Mouse (Mus musculus) kidney, adult 11 months (tissue): Measurements from ENCODE around the gene Rnf150.
A peak's percentile ranks its signal among the peaks of the same experiment; 100 is the strongest.

ENCODE experiments used
- DNase-seq: peaks from one replicate; pipeline ENCODE4 v3.0.0; 2022

Rnf150 gene

GRCm38 (mm10) chr8:82946658-82947057, 83.5 kb downstream of the Rnf150 start:
- no peak for DNase-seq

DNA sequence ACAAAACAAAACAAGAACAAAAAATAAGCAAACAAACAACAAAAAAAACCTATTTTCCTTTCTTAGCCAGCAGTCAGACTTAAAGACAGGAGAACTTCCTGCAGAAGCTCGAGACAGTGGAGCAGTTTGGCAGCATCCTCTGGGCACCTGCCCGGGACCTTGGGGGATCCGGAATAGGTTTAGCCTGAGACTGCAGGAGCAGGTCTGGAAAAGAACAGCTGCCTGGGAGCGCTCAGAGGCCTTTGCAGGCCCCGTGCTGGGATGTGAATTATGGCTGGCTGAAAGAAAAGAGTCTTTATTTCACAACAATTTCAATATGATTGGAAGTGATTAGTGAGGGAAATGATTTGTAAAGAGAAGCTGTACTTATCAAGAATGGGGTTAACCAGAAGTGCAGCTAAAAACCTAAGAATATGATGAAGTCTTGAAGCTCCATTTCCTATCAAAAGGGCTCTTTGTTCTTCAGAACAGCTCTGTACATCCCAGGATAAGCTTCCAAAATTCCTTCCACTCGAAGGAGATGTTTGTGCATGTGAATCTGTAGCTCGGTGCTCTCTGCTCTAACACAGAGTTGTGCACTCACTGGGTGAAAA, 92.1 kb downstream of the Rnf150 start:
- no peak for DNase-seq

DNA sequence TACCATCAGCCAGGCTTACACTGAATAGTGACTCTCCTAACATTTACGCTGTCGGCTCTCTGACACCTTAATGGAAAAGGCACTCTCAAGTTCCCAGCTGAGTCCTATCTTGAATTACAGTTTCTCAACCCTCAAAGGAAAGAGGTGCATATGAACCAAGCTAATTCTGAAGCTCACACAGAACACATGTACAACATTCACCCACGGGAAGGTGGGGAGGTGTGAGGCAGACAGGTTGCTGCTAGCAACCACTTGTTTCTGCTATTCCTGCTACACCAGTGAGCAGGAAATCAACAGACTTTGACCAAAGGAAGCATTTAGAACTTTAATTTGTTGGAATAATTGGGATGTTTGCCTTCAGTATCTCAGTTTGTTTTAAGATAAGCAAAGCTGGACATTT, 96.3 kb downstream of the Rnf150 start:
- DNase-seq = no peak

DNA sequence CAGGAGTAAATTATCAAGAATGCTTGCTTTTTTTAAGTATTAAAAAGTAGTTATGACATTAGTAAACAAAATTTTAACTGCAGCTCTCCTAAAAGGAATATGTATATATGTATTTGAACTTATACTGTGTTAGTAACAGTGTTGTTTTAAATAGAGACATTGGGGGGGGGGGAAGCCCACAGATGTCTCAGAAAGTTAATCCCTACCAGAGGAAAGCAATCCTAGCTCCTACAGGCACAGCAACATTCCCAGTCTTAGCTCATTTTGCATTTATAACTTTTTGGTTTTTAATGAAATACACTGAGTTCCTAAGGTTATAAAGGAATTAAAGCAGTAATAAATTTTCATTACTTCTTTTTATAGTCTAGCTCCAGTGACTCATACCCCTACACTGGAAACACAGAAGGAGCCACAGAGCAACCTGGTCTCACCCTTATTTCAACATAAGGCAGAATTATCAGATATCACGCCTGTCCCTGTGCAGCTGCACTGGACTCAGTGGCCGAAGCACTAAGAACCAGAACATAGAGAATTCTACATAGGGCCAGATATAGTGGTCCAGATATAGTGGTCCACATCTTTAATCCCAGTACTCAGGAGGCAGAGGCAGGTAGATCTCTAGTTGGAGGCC, 96.9 kb downstream of the Rnf150 start:
- no peak for DNase-seq

GRCm38 (mm10) chr8:82964537-82964936, 101.4 kb downstream of the Rnf150 start:
- no peak for DNase-seq

DNA sequence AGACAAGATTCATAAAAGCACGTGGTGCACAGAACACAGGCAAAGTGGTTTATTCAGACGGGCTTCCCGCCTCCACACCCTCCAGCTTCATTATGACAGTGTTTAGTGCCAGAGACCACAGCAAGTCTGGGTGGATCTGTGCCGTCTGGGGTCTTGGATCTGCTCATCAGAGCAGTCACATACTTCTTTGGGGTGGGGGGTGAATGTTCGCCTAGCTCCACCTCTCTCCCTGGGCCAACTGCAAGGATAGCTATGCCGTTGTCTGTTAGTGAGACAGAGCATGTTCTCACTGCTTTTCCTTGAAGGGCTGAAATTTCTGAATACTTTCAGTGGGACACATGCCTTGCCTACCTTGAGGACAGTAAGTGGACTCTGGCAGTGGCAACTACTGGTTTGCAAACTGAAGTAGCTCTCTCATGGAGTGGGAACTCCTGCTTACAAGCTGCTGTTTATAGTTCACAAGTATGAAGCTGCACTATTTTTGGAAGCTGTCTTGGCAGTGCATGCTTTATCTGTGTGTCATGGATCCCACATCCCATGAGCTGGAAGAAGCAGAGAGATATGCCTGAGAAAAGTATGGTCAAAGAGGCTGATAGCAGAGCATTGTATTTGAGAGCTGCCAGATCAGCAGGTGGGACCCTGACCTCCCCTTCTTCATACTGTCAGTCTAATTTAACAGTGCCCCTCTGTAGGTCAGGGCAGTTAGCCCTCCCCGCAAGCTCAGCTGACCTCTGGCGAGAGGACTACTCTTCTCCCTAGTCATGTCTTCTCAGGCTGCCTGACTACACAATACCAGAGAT, 104.9 kb downstream of the Rnf150 start:
- no peak for DNase-seq

- no peak for DNase-seq
Measured at GRCm38 (mm10) chr8:82969967-82970366, 106.8 kb downstream of the Rnf150 start.

GRCm38 (mm10) chr8:82972812-82973211, 109.7 kb downstream of the Rnf150 start:
- no peak for DNase-seq

DNA sequence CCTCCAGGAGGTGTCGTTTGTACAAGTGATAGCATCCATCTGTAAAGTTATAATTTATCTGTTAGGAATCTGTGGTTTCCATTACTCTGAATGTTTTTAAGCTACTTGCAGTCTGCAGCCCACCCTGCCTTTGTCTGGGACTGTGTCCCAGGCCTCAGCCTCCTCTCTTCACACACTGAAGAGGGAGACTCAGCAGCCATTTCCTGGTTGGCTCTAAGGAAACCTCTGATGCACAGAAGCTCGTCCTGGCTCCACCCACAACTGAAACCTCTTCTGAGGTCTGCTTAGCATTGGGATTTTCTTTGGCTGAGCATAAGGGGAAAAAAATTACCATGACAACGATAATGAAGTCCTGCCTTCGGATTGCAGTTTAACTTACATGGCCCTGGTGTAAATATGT, 110.2 kb downstream of the Rnf150 start:
- DNase-seq = no peak

DNA sequence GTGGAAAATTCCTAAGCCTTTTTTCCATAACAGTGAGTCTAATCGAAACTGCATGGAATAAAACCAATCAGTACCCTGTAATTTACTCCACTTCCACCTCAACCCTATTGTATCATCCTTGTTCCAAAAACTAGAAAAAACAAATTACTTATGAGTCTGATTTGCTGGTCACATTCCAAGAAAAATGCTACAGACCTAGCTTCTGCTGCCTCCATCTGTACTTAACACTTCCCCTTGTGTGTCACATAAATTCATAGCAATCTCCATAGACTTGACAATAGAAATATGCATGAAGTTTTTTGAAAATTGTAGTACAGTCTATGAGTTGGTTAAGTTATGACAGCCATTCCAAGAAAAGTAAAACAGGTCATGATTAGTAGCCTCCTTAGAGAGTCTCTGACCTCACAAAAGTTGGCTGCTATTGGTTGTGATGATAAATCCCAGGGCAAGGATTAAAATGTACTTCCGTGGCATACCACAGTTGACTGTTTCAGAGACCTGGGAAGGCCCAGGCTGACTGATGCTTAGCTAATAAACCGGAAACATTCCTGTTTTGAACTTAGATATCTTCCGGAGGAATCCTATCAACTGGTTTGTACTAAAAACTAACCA, 118.2 kb downstream of the Rnf150 start:
- no peak for DNase-seq

- no peak for DNase-seq
Measured at GRCm38 (mm10) chr8:82982873-82983272, 119.7 kb downstream of the Rnf150 start.

GRCm38 (mm10) chr8:82983301-82983700, 120.1 kb downstream of the Rnf150 start:
- no peak for DNase-seq

GRCm38 (mm10) chr8:82992093-82992492, 128.9 kb downstream of the Rnf150 start:
- DNase-seq = no peak

DNA sequence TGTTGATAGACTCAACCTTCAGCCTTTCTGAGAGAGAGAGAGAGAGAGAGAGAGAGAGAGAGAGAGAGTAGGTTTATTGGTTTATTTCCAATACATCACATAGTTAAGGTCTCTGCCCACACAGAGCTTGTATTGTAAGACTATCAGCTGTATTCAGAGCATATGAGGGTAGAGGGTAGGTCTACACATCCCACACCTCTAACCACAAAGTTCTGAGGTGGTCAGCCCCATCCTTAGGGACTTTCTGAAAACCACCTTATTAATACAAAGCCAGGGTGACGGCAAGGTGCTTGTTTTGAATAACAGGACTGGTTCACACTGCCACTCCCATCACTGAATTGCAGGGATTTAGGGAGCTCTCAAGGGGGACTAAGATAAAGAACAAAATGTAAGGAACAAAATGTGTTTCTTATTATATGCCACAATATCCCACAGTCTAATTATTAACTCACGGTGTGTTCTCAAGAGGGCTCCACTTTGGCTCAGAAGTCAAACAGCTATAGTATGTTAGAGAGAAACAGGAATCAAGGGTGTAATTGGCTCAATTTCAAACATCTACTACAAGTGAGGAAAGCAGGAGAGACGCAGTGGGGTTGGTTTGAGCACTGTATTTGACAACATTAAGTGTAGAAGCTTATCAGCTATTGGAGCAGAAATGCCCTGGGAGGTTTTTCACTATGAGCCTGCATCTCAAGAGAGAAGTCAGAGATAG, 132.7 kb downstream of the Rnf150 start:
- no peak for DNase-seq

DNA sequence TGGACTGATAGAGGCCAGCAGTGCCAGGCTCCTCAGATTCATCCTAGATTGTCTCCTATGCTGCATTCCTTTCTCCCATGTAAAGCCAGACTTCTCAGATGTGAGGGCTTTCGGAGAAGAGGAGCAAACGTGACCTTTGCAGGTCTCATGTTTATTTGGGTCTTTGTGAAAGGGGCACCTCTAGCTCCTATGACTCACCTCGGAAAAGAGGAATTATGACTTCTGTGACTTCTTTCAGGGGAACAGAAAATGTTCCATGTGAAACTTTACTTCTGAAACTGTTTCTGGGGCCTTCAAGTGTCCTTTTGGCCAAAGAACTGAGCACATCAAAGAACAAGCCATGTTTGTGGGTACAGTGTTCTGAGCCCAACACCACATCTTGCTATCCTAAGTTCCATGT, 133.7 kb downstream of the Rnf150 start:
- no peak for DNase-seq

GRCm38 (mm10) chr8:82998778-82999177, 135.6 kb downstream of the Rnf150 start:
- no peak for DNase-seq

DNA sequence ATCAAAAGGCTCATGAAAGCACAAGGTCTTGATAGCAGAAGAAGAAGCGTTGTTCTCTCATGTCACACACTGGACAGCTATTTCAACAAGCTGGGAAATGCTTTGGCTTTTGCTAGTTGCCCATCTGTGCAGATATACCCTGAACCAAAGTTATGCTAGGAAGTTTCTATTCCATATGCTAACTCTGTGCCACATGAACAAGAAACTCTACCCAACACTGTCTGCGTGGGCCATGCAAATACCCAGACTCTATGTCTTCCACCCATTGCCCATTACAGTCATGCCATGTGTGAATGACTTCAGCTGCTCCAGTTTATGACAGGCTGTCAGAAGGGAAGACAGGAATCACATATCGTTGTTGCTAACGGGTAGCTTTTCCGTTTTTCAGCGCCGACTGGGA, 140.0 kb downstream of the Rnf150 start:
- DNase-seq = no peak

DNA sequence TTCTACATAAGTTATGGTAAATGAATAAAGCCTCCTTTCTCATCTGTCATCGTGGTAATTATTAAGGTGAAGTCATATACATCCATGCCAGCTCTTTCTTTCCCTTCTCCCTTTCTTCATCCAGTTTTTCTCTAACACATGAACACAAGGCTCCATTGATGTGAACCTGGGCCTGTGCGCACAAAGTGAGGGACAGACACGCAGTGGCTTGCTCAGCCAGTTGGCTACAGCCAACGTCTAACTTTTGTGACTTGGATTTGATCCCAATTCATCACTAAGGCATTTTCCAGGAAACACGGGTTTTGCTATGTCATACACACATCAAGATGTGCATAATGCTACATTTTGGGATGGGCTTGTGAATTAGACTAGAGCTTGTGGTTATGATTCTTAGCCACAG, 146.3 kb downstream of the Rnf150 start:
- no peak for DNase-seq

DNA sequence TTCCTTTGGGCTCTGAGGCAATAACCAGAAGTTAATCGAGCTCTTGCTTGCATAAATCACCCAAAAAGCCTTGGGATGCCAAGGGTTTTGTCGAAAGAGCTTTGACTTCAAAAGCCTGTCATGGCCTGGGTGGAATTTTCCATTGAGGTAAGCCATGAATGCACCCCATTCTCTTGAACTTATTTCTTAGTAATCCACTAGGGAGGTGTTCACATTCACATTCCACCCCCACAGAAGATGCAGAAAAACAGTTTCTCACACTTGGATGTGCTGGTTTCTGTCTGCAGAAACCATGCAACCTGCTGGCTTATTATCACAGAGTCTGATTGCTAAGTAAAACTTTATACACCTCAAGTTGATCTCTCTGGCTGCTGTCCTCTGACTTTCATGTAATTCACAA, 148.1 kb downstream of the Rnf150 start:
- DNase-seq = no peak

- DNase-seq = no peak
Measured at GRCm38 (mm10) chr8:83011758-83012157, 148.6 kb downstream of the Rnf150 start.

DNA sequence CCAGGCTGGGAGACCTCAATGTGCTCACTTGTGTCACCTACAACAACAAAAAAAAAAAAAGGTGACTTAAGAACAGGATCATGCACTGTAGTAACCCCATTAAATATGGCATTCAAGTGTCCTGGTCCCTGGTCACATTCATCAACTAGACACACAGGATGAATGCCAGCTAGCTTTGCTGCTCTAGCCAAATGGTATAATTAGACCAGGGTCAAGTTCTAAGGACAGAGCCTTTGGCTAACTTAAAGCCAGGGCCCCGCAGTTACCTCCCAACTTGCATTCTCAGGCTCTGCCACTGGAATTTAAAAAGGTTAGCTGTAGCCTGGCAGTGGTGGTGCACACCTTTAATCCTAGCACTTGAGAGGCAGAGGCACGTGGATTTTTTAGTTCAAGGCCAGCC, 165.1 kb downstream of the Rnf150 start:
- peak; percentile 35 for DNase-seq

- DNase-seq = no peak
Measured at GRCm38 (mm10) chr8:83032800-83033199, 169.6 kb downstream of the Rnf150 start.

GRCm38 (mm10) chr8:83035141-83035540, 172.0 kb downstream of the Rnf150 start:
- no peak for DNase-seq
